Comparison of ENCODE assay signal across 8 mouse cellular contexts in genomic region chr17:74526806-74527653, GRCm38 (mm10). TPM values are rescaled to one million over a fixed set of nuclear protein-coding genes. Genes with fewer than 3 reads are reported as not detected.
A peak's percentile ranks its signal among the peaks of the same experiment; 100 is the strongest.
DNase-seq lines count a peak whose midpoint lies in the region; ATAC-seq and TF ChIP-seq lines count a peak whose summit lies in the region.

No protein-coding gene starts in this region.

- DNase-seq in layer of hippocampus, adult 2 months (ENCODE audit: low spot score in 2 of 2) = no peak
- no peak for DNase-seq in layer of hippocampus, postnatal 14 days (ENCODE audit: low spot score in 2 of 2)
- peak; percentile 66 for DNase-seq in NIH3T3 (ENCODE audit: low read depth)
- DNase-seq in fibroblast of lung, adult 2 months (ENCODE audit: low read depth) = peak; percentile 4
- DNase-seq in limb, embryonic 14.5 days (ENCODE audit: low spot score) = no peak
- peak; percentile 18 for DNase-seq in retina, embryonic 14.5 days (ENCODE audit: low spot score)
- DNase-seq in spleen, postnatal 4 days (ENCODE audit: low spot score in 2 of 2) = no peak
- DNase-seq in ovary, postnatal 10 days (ENCODE audit: low spot score) = no peak

- TF ChIP-seq POLR2A in limb, embryonic 14.5 days (IDR thresholded peaks at IDR 0.05; ENCODE audit: borderline replicate concordance, extremely low read depth, insufficient read depth, insufficient read length) = no peak

- peaks cover 2% of the 10 kb centered on the region; the same call in 1 of the 2 replicates for H3K9me3 ChIP-seq in limb, embryonic 14.5 days (ENCODE audit: control insufficient read depth, low read length)

- H3K4me1 ChIP-seq in limb, embryonic 14.5 days (ENCODE audit: control insufficient read depth, insufficient read depth, low read length) = peaks cover 23% of the 10 kb centered on the region

- H3K27ac ChIP-seq in layer of hippocampus, adult 2 months = peak overlapping the region; percentile 94
- peak overlapping the region; percentile 94 for H3K27ac ChIP-seq in limb, embryonic 14.5 days (replicated peaks; ENCODE audit: low read depth, low read length)

- H3K9ac ChIP-seq in limb, embryonic 14.5 days (ENCODE audit: low read depth, low read length, severe bottlenecking) = peak overlapping the region; percentile 61

- no peak for TF ChIP-seq CTCF in layer of hippocampus, adult 2 months (conservative IDR thresholded peaks at IDR 0.05)

- no peak for ATAC-seq in limb, embryonic 14.5 days (ENCODE audit: low FRiP score, low read depth)

- 75% methylated on average over 9 of the region's 9 CpGs for WGBS in limb, embryonic 14.5 days

- peak overlapping the region; percentile 52 for H3K4me2 ChIP-seq in limb, embryonic 14.5 days (replicated peaks; ENCODE audit: low read depth, low read length, severe bottlenecking)

- H3K4me3 ChIP-seq in layer of hippocampus, adult 2 months = peak overlapping the region; percentile 61
- peak overlapping the region; percentile 79 for H3K4me3 ChIP-seq in limb, embryonic 14.5 days (replicated peaks; ENCODE audit: low read length)

- H3K27me3 ChIP-seq in limb, embryonic 14.5 days (ENCODE audit: control insufficient read depth, insufficient read depth, low read length) = no peaks in the 10 kb centered on the region

- H3K36me3 ChIP-seq in limb, embryonic 14.5 days (ENCODE audit: control insufficient read depth, insufficient read depth, low read length) = no peaks in the 10 kb centered on the region

RNA-seq across cellular contexts. Expression of gene Birc6, which starts 1.1 kb away (rescaled TPM):
- 100 to 1,000 TPM; 115 to 124 TPM for total RNA-seq in layer of hippocampus, adult 2 months (2021)
- 100 to 1,000 TPM; 144 to 150 TPM for total RNA-seq in layer of hippocampus, postnatal 14 days (2021)
- 96.5 and 119 TPM in 2 replicates for polyA plus RNA-seq in limb, embryonic 14.5 days (2012; rRNA removed)
- polyA plus RNA-seq in limb, embryonic 14.5 days (2014; fragmentation: Nextera tagmentation; extraction: Ambion mirVana) = 87.3 and 98.7 TPM in 2 replicates

RNA-seq across cellular contexts. Expression of gene Yipf4, which starts 37.7 kb away (rescaled TPM):
- total RNA-seq in layer of hippocampus, adult 2 months (2021) = 10 to 100 TPM; 76.4 to 84.8 TPM
- total RNA-seq in layer of hippocampus, postnatal 14 days (2021) = 10 to 100 TPM; 73.7 to 93.8 TPM
- polyA plus RNA-seq in limb, embryonic 14.5 days (2012; rRNA removed) = 35.5 and 36.9 TPM in 2 replicates
- 72.0 and 73.1 TPM in 2 replicates for polyA plus RNA-seq in limb, embryonic 14.5 days (2014; fragmentation: Nextera tagmentation; extraction: Ambion mirVana)

Comparison
In these comparisons a context has a peak if more than half of its experiments do, and no peak if none do; other contexts are left out.
1. DNase-seq: peak in NIH3T3 (single experiment), fibroblast of lung, adult 2 months (single experiment) and retina, embryonic 14.5 days (single experiment); none in layer of hippocampus, adult 2 months (0 of 2), layer of hippocampus, postnatal 14 days (0 of 2), limb, embryonic 14.5 days (single experiment), spleen, postnatal 4 days (0 of 2) and ovary, postnatal 10 days (single experiment).